Mouse (Mus musculus) ES-CJ7 (cell line): ENCODE data around the gene Gm44790.
"Not testable (repeated sequence)": the region's sequence is repeated elsewhere in the genome, so short reads cannot be mapped to it uniquely, and the experiment has no call there.

Experiments
- DNase-seq: peaks from one replicate; pipeline ENCODE4 v3.0.0; 2011; ENCODE audit warnings: low read depth, low spot score

Gm44790 gene

GRCm38 (mm10) chr6:86474646-86475181 is 48.3 kb downstream of the Gm44790 start:
- no peak for DNase-seq

GRCm38 (mm10) chr6:86475462-86476167 is 49.2 kb downstream of the Gm44790 start:
- no peak for DNase-seq

- no peak for DNase-seq
These were observed 50.5 kb downstream of the Gm44790 start for GRCm38 (mm10) chr6:86476931-86477330.

- no peak for DNase-seq
These were observed 52.9 kb downstream of the Gm44790 start for GRCm38 (mm10) chr6:86479311-86479710.

GRCm38 (mm10) chr6:86479816-86480188 is 53.3 kb downstream of the Gm44790 start:
- no peak for DNase-seq

GRCm38 (mm10) chr6:86480189-86480831 is 53.9 kb downstream of the Gm44790 start:
- no peak for DNase-seq

GRCm38 (mm10) chr6:86481871-86482270 is 55.4 kb downstream of the Gm44790 start:
- DNase-seq, result no peak

- no peak for DNase-seq
These were observed 59.6 kb downstream of the Gm44790 start for GRCm38 (mm10) chr6:86485943-86486640.

- peak; percentile 96 for DNase-seq
These were observed 61.1 kb downstream of the Gm44790 start for GRCm38 (mm10) chr6:86487358-86488148.

GRCm38 (mm10) chr6:86488149-86488485 is 61.7 kb downstream of the Gm44790 start:
- DNase-seq, result peak; percentile 36

- DNase-seq, result no peak
These were observed 63.5 kb downstream of the Gm44790 start for GRCm38 (mm10) chr6:86489945-86490344.

GRCm38 (mm10) chr6:86490413-86490812 is 64.0 kb downstream of the Gm44790 start:
- DNase-seq, result not testable (repeated sequence)

- DNase-seq, result no peak
These were observed 67.2 kb downstream of the Gm44790 start for GRCm38 (mm10) chr6:86493469-86494263.

GRCm38 (mm10) chr6:86494767-86495166 is 68.3 kb downstream of the Gm44790 start:
- DNase-seq, result peak; percentile 71
